Mouse (Mus musculus) heart, adult 9 months (tissue): ENCODE data around the gene Icmt.

ENCODE experiments used
- DNase-seq, 2 experiments: peaks; one replicate each; pipeline ENCODE4 v3.0.0; 2022; ENCODE audit warnings: low spot score in 2 of 2

Icmt gene

GRCm38 (mm10) chr4:152296874-152297861 is at the start of gene Icmt:
TSS of gene Icmt (plus strand) at chr4:152297227.
- DNase-seq: peak; percentile 96 to 99

GRCm38 (mm10) chr4:152250615-152251014 is 46.4 kb upstream of the Icmt start:
- no peak for DNase-seq

- no peak for DNase-seq
Measured at GRCm38 (mm10) chr4:152253183-152253759, 43.8 kb upstream of the Icmt start.

GRCm38 (mm10) chr4:152257070-152257469 is 40.0 kb upstream of the Icmt start:
- peak; percentile 74 to 83 for DNase-seq

GRCm38 (mm10) chr4:152260451-152260850 is 36.6 kb upstream of the Icmt start:
- no peak for DNase-seq

- DNase-seq: peak; percentile 66 to 69
Measured at GRCm38 (mm10) chr4:152262187-152262586, 34.8 kb upstream of the Icmt start.

- DNase-seq: no peak
Measured at GRCm38 (mm10) chr4:152263089-152263488, 33.9 kb upstream of the Icmt start.

- DNase-seq: no peak
Measured at GRCm38 (mm10) chr4:152263512-152264176, 33.4 kb upstream of the Icmt start.

- no peak for DNase-seq
Measured at GRCm38 (mm10) chr4:152264177-152264530, 32.9 kb upstream of the Icmt start.

GRCm38 (mm10) chr4:152264867-152265568 is 32.0 kb upstream of the Icmt start:
- no peak for DNase-seq

GRCm38 (mm10) chr4:152265791-152266190 is 31.2 kb upstream of the Icmt start:
- no peak for DNase-seq

GRCm38 (mm10) chr4:152266236-152266895 is 30.7 kb upstream of the Icmt start:
- DNase-seq: peak in 1 of 2 experiments; percentile 48

GRCm38 (mm10) chr4:152267748-152268369 is 29.2 kb upstream of the Icmt start:
- DNase-seq: peak in 1 of 2 experiments; percentile 80

GRCm38 (mm10) chr4:152269967-152270366 is 27.1 kb upstream of the Icmt start:
- DNase-seq: no peak

GRCm38 (mm10) chr4:152270599-152270998 is 26.4 kb upstream of the Icmt start:
- no peak for DNase-seq

- no peak for DNase-seq
Measured at GRCm38 (mm10) chr4:152271334-152271733, 25.7 kb upstream of the Icmt start.

GRCm38 (mm10) chr4:152272006-152272405 is 25.0 kb upstream of the Icmt start:
- DNase-seq: no peak

GRCm38 (mm10) chr4:152272449-152273049 is 24.5 kb upstream of the Icmt start:
- DNase-seq: peak; percentile 90 to 92

- no peak for DNase-seq
Measured at GRCm38 (mm10) chr4:152273191-152273590, 23.8 kb upstream of the Icmt start.

- DNase-seq: peak; percentile 67 to 74
Measured at GRCm38 (mm10) chr4:152273621-152274236, 23.3 kb upstream of the Icmt start, which contains the start of gene Gpr153. TSS of gene Gpr153 (plus strand) at chr4:152274232.
